Mouse (Mus musculus) stomach, postnatal 0 days (tissue): ENCODE data around the gene Camk2n2. TPM values are rescaled to one million over a fixed set of nuclear protein-coding genes. Genes with fewer than 3 reads are reported as not detected.

ENCODE experiments used
- ATAC-seq: fragments of 200-750 bp; cut with Nextera tagmentation; 2 replicates; pipeline ENCODE4 v1.8.0; 2017; ENCODE audit not compliant: low FRiP score, low TSS enrichment
- DNase-seq: peaks from one replicate; pipeline ENCODE4 v3.0.0-alpha.2; 2016; ENCODE audit warnings: low spot score
- H3K27ac ChIP-seq: fragments of 300-500 bp; sonication (generic); replicated peaks from 2 replicates; pipeline ENCODE4 v1.5.1; 2014; ENCODE audit warnings: mild to moderate bottlenecking, control low read depth
- H3K27me3 ChIP-seq: fragments of 300-500 bp; sonication (generic); 2 replicates; pipeline ENCODE4 v1.6.1; 2014; ENCODE audit warnings: low read length; ENCODE audit not compliant: control insufficient read depth, insufficient read depth
- H3K36me3 ChIP-seq: fragments of 300-500 bp; sonication (generic); 2 replicates; pipeline ENCODE4 v1.6.1; 2014; ENCODE audit warnings: low read length, mixed read lengths; ENCODE audit not compliant: control insufficient read depth, insufficient read depth
- H3K4me1 ChIP-seq: fragments of 300-500 bp; sonication (generic); replicated peaks from 2 replicates; pipeline ENCODE4 v1.6.1; 2014; ENCODE audit warnings: antibody characterized with exemption; ENCODE audit not compliant: control insufficient read depth, insufficient read depth
- H3K4me2 ChIP-seq: fragments of 300-500 bp; sonication (generic); replicated peaks from 2 replicates; pipeline ENCODE4 v1.6.1; 2014; ENCODE audit warnings: low read depth, mild to moderate bottlenecking, control low read depth, moderate library complexity
- H3K4me3 ChIP-seq: fragments of 300-500 bp; sonication (generic); 2 replicates; pipeline ENCODE4 v1.5.1; 2014; ENCODE audit warnings: low read depth, low read length, control low read depth
- H3K9ac ChIP-seq: fragments of 300-500 bp; sonication (generic); 2 replicates; pipeline ENCODE4 v1.6.1; 2014; ENCODE audit warnings: mild to moderate bottlenecking, low read length, control low read depth, mixed read lengths
- H3K9me3 ChIP-seq: fragments of 300-500 bp; sonication (generic); 2 replicates; pipeline ENCODE4 v1.6.1; 2016; ENCODE audit warnings: low read length; ENCODE audit not compliant: control insufficient read depth
- CTCF ChIP-seq: IDR thresholded peaks from 2 replicates; pipeline ENCODE4 v1.5.1; 2016; ENCODE audit warnings: antibody characterized with exemption, low read depth, mild to moderate bottlenecking, moderate library complexity
- EP300 ChIP-seq: optimal IDR thresholded peaks from 2 replicates; pipeline ENCODE3; 2016; ENCODE audit warnings: antibody characterized with exemption
- WGBS: fragments of 180-500 bp; shearing (Covaris S2); extraction: QIAGEN DNeasy Blood & Tissue Kit; methylation state at CpG from one replicate; pipeline ENCODE4 v1.1.7; 2014; 5-methylcytosine and 5-hydroxymethylcytosine counted together
- polyA plus RNA-seq: library from polyadenylated mRNA; unstranded; fragments of >200 nt; fragmentation: Nextera tagmentation; extraction: Ambion mirVana; gene quantifications from 2 replicates; pipeline ENCODE4 v1.2.1, GENCODE M21; 2015

Gene Camk2n2
- polyA plus RNA-seq, 1 experiment from 2014 or later = 1.2 TPM

DNA sequence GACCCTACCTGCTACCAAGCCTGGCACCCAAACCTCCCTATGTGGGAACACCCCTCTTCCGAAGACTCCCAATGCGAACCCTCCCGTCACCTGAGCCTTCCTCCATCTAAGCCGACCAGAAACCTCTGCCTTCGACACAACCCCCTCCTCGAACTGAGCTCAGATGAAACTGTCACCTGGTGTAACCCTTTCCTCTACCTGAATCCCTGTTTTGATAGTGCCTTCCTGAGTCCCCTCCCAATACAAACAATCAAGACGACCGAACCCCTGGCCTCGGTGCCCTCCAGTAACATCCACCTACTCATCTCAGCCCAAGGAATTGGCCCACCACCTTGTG is 720 bp downstream of the Camk2n2 start:
- Histone ChIP-seq H3K36me3 (no peaks in the 10 kb centered on the region), H3K4me1 (peaks cover 6% of the 10 kb centered on the region), H3K9me3 (no peaks in the 10 kb centered on the region), H3K27me3 (no peaks in the 10 kb centered on the region), H3K4me3 (peak overlapping the region; percentile 63), H3K9ac (no peak overlapping the region), H3K27ac (no peak overlapping the region), H3K4me2 (peak overlapping the region; percentile 100)
- DNase-seq (no peak), ATAC-seq (peak; percentile 6; the same call in 1 of the 2 replicates)
- no peak for TF ChIP-seq EP300
- no peak for TF ChIP-seq CTCF
- WGBS = 2% methylated on average over 9 of the region's 9 CpGs

DNA sequence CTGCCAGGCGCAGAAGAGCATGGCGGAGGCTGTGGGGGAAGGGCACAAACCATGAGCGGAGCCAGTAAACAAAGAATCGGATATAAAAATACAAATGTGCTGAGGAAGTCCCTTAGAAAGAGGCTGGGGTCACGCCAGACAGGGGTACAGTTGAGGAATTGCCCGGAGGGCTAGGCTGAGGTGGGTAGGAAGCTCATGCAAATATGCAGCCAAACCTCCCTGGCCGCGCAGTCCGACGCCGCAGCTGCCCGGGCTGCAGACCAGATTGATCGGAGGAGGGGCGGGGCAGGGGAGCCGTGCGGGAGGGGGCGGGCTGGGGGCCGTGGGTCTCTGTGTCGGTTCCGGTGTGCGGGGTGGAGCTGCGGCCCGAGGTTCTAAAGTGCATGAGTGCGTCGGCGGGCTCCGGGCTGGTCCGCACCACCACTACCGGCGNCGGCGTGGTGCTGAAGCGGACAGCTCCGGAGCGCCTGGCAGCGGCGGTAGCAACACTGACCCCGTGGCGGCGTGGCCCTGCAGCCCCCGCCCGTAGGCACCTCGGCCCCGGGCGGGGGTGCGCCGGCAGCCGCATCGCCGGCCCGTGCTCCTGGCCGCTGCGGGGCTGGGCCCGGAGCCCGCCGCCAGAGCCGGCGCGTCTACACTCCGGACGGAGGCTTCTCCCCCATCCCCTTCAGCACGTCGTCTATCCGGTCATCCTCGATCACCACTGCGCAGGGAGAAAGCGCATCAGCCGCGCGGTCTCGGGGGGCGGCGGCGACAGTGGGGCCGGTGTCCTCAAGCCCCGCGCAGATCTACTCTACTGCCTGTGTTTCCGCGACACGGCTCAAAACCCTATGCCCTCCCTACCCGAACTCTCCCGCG is 1.3 kb downstream of the Camk2n2 start:
- Histone ChIP-seq H3K9me3 (no peaks in the 10 kb centered on the region), H3K4me3 (peak overlapping the region; percentile 63), H3K4me1 (peaks cover 6% of the 10 kb centered on the region), H3K36me3 (no peaks in the 10 kb centered on the region), H3K9ac (no peak overlapping the region), H3K4me2 (peak overlapping the region; percentile 100), H3K27ac (no peak overlapping the region), H3K27me3 (no peaks in the 10 kb centered on the region)
- 4% methylated on average over 64 of the region's 83 CpGs for WGBS
- DNase-seq (peak; percentile 64), ATAC-seq (peak; percentile 64)
- TF ChIP-seq CTCF = no peak
- no peak for TF ChIP-seq EP300

DNA sequence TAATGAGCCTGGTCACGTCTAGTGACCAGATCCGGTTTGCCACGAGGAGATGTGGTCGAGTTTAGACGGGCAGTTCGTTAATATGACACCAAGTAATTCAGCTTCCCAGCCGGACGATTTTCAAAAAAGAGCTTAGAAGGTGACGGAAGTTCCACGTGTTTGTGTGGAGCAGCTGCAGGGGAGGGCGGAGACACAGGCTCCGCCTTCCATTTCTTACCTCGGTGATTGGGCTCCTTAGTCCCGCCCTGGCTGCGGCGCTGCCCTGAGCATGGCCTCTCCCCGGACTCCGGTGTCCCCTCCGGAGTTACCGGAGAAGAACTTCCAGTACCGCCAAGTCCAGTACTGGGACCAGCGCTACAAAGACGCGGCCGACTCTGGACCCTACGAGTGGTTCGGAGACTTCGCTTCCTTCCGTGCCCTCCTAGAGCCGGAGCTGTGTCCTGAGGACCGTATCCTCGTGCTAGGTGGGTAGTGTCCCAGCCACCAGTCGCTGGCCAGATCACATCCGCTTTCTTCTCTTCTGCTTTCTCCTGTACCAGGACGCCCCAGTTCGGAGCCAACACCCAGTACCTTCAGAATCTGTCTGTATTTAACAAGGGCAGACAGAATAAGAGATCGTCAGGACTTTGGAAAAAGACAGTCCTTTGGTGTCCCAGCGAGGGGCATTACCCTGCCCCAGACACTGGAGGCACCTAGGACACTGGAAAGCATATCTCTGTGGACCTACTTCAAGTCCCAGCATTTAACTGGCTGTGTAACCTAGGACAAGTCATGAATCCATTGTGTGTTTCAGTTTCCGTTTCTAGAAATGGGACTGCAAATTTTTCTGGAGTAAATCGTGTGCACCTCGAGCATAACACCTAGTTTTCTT is 9.5 kb downstream of the Camk2n2 start, which contains the start of the genes Eef1akmt4, Gm49333 and Alg3:
Gene Eef1akmt4, plus strand, starts transcription at position 237 of the 871 bp plus-strand sequence.
Gene Gm49333, plus strand, starts transcription at position 254 of the 871 bp plus-strand sequence.
Gene Alg3, minus strand, starts transcription at position 379 of the 871 bp plus-strand sequence.
- TF ChIP-seq EP300 (no peak), CTCF (no peak)
- peak within 1 kb of the TSS; percentile 75 for H3K9ac ChIP-seq
- DNase-seq (peak; percentile 92), ATAC-seq (peak; percentile 97)
- peak within 1 kb of the TSS; percentile 77 for H3K27ac ChIP-seq
- H3K4me3 ChIP-seq = peak within 1 kb of the TSS; percentile 71
- 1% methylated on average over 41 of the region's 41 CpGs for WGBS
- H3K27me3 ChIP-seq = no peaks in the 10 kb centered on the region
- no peaks in the 10 kb centered on the region for H3K4me1 ChIP-seq
- H3K36me3 ChIP-seq = 0 out of 2 replicates have a peak, but pooled peaks cover 4% of the 10 kb centered on the region
- H3K9me3 ChIP-seq = no peaks in the 10 kb centered on the region
- peak within 1 kb of the TSS; percentile 85 for H3K4me2 ChIP-seq

DNA sequence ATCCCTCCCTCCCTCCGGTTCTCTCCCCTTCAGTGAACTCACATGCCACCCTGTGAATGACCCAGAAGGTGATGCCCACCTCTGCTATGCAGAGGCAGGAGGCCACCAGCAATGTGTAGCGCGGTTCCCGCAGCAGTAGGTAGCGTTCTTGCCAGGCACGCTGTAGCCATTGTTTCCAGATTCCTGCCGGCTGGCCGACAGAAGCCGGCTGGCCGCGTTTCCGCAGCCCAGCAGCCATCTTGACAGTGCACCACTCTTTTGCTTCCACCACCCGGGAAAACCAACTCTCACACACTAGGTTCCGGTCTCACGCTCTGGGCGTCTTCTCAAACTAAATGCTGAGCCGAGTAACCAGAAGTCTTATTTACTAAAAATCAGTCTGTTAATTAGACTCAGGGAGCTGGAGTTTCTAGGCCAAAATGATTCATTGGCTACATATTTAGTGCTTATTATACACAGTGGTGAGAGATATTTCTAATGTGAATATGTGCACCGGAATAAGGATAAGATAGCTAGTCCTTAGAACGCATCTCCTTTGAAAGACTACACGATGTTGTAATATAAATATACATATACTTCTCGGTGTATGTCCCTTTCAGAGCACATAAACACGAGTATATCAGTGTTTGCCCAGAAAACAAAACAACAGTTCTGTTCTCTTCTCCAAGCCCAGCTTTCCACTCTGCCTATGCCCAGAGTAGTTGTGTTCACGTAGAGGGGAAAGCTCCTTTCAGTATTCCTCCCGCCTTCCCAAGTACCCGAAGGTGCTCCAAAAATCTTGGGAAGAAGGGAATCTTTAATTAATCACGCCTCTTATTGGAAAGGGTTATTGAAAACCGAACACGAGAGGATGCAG is 10.4 kb downstream of the Camk2n2 start:
- ATAC-seq (peak; percentile 82), DNase-seq (peak; percentile 84)
- no peak for TF ChIP-seq EP300
- TF ChIP-seq CTCF = no peak
- peak overlapping the region; percentile 77 for H3K27ac ChIP-seq
- H3K4me2 ChIP-seq = peak overlapping the region; percentile 85
- H3K4me1 ChIP-seq = no peaks in the 10 kb centered on the region
- H3K36me3 ChIP-seq = peaks cover 7% of the 10 kb centered on the region
- peak overlapping the region; percentile 71 for H3K4me3 ChIP-seq
- WGBS = under 1% methylated on average over 28 of the region's 28 CpGs
- H3K9me3 ChIP-seq = no peaks in the 10 kb centered on the region
- H3K27me3 ChIP-seq = no peaks in the 10 kb centered on the region
- H3K9ac ChIP-seq = peak overlapping the region; percentile 75

DNA sequence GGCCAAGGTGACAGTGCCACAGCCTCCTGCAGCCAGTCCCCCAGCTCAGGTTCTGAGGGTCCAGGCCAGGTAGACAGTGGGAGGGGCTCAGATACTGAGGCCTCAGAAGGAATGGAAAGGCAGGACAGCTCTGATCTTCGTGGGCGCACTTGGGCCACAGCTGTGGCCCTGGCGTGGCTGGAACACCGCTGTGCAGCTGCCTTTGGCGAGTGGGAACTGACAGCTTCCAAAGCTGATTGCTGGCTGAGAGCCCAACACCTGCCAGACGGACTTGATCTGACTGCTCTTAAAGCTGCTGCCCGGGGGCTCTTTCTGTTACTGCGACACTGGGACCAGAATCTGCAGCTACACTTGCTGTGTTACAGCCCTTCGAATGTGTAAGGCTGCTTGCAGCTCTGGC is 16.4 kb downstream of the Camk2n2 start:
- no peak for ATAC-seq
- H3K27ac ChIP-seq = no peak overlapping the region
- no peaks in the 10 kb centered on the region for H3K27me3 ChIP-seq
- H3K36me3 ChIP-seq = peaks cover 12% of the 10 kb centered on the region
- WGBS = 68% methylated on average over 9 of the region's 9 CpGs
- no peaks in the 10 kb centered on the region for H3K4me1 ChIP-seq
- no peak overlapping the region for H3K4me3 ChIP-seq
- H3K9me3 ChIP-seq = no peaks in the 10 kb centered on the region
- no peak for DNase-seq
- no peak overlapping the region for H3K9ac ChIP-seq
- no peak overlapping the region for H3K4me2 ChIP-seq
- TF ChIP-seq EP300 = no peak
- no peak for TF ChIP-seq CTCF
